Mouse (Mus musculus): ENCODE measurements around the gene Shank2. TPM values are rescaled to one million over a fixed set of nuclear protein-coding genes. Genes with fewer than 3 reads are reported as not detected.

Shank2 gene
- polyA plus RNA-seq, 1 experiment from 2014 or later = 0.92 TPM

DNA sequence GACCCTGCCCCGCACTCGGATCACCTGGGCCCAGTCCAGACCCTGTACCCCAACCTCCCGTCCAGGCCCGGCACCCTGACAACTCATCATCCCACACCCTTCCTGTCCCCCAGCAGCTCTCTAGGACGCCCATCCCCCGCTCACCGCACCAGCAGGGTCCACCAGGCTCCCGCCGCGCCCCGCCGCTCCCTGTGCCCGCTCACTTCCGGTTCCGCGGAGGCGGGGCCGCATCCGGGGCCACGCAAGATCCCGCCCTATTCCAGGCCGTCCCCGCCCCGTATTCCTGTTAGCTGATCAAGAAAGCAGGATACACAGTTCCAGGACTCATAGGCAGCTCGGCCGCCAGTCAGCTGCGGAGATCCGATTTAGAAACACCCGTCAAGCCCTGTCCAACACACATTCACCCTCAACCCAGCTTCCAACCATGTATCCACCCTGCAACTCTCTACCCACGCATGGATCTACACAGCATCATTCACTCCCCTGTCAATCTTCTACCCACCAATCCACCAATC is 468.9 kb downstream of the Shank2 start, which contains the start of gene Cttn:
Gene Cttn, minus strand, starts transcription at position 465 of the 515 bp plus-strand sequence.
- H3K9me3 ChIP-seq (ENCODE audit: low read length) = no peaks in the 10 kb centered on the region
- H3K4me1 ChIP-seq (ENCODE audit: insufficient read depth) = peaks cover 15% of the 10 kb centered on the region
- H3K9ac ChIP-seq (replicated peaks) = peak within 1 kb of the TSS; percentile 80
- H3K27me3 ChIP-seq (ENCODE audit: insufficient read depth, low read length) = no peaks in the 10 kb centered on the region
- peak within 1 kb of the TSS; percentile 78 for H3K27ac ChIP-seq (ENCODE audit: low read depth)
- DNase-seq = peak; percentile 90
- WGBS (ENCODE audit: insufficient replicate concordance) = 4% methylated on average over 30 of the region's 30 CpGs
- peak within 1 kb of the TSS; percentile 75 for H3K4me2 ChIP-seq (ENCODE audit: low read depth, low read length)
- peak; percentile 94 for ATAC-seq
- TF ChIP-seq EP300 (IDR thresholded peaks at IDR 0.05; ENCODE audit: low read depth) = no peak
- H3K4me3 ChIP-seq (ENCODE audit: low read depth, low read length) = peak within 1 kb of the TSS; percentile 80
- H3K36me3 ChIP-seq (replicated peaks; ENCODE audit: insufficient read depth, low read length) = peaks cover 1% of the 10 kb centered on the region; the same call in 1 of the 2 replicates

DNA sequence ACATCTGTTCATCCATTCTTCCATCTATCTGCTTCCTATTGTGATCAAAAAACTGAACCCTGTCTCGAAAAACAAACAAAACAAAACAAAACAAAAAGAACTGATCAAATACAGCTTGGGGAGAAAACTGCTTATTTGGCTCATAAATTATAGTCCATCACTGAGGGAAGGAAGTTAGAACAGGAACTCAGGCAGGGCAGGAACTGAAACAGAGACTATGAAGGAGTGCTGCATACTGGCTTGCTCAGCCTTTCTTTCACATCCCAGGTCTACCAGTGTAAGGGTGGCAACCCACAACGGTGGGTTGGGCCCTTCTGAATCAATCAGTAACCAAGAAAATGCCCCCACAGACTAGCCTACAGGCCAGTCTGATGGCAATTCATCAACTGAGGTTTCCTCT is 469.4 kb downstream of the Shank2 start:
- H3K36me3 ChIP-seq (replicated peaks; ENCODE audit: insufficient read depth, low read length) = peaks cover 4% of the 10 kb centered on the region; the same call in 1 of the 2 replicates
- TF ChIP-seq EP300 (IDR thresholded peaks at IDR 0.05; ENCODE audit: low read depth) = no peak
- TF ChIP-seq CTCF (IDR thresholded peaks at IDR 0.05; ENCODE audit: low read depth) = no peak
- H3K27me3 ChIP-seq (ENCODE audit: insufficient read depth, low read length) = no peaks in the 10 kb centered on the region
- H3K4me1 ChIP-seq (ENCODE audit: insufficient read depth) = peaks cover 15% of the 10 kb centered on the region
- peak overlapping the region; percentile 80 for H3K9ac ChIP-seq (replicated peaks)
- DNase-seq (no peak), ATAC-seq (no peak)
- H3K27ac ChIP-seq (ENCODE audit: low read depth) = peak overlapping the region; percentile 78
- H3K4me3 ChIP-seq (ENCODE audit: low read depth, low read length) = peak overlapping the region; percentile 80
- no peaks in the 10 kb centered on the region for H3K9me3 ChIP-seq (ENCODE audit: low read length)
- 54% methylated on average over 2 of the region's 2 CpGs for WGBS (ENCODE audit: insufficient replicate concordance)
- peak overlapping the region; percentile 75 for H3K4me2 ChIP-seq (ENCODE audit: low read depth, low read length)

DNA sequence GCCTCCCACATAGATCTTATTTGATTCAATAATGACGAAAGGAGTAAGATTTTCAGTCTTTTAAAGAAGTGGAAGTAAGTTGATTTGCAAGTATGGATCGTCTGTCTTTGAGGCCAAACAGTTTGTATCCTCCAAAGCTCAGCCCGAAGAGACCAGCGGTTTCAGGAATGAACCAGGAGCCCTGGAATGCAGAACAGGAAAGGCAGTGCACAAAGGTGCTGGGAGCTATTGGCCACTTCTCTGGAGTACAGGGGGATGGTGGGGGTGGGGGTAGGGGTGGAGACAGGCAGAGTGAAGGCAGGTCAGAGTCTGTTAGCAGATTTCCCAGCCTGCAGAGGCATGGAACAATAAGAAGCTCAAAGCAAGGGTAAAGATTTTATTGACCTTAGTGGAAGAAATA is 471.8 kb downstream of the Shank2 start:
- no peak overlapping the region for H3K4me3 ChIP-seq (ENCODE audit: low read depth, low read length)
- no peaks in the 10 kb centered on the region for H3K27me3 ChIP-seq (ENCODE audit: insufficient read depth, low read length)
- H3K9ac ChIP-seq (replicated peaks) = no peak overlapping the region
- peaks cover 15% of the 10 kb centered on the region for H3K4me1 ChIP-seq (ENCODE audit: insufficient read depth)
- H3K9me3 ChIP-seq (ENCODE audit: low read length) = no peaks in the 10 kb centered on the region
- no peak overlapping the region for H3K4me2 ChIP-seq (ENCODE audit: low read depth, low read length)
- 61% methylated on average over 4 of the region's 4 CpGs for WGBS (ENCODE audit: insufficient replicate concordance)
- peaks cover 12% of the 10 kb centered on the region; the same call in 1 of the 2 replicates for H3K36me3 ChIP-seq (replicated peaks; ENCODE audit: insufficient read depth, low read length)
- TF ChIP-seq EP300 (IDR thresholded peaks at IDR 0.05; ENCODE audit: low read depth) = no peak
- no peak for TF ChIP-seq CTCF (IDR thresholded peaks at IDR 0.05; ENCODE audit: low read depth)
- no peak overlapping the region for H3K27ac ChIP-seq (ENCODE audit: low read depth)
- no peak for ATAC-seq
- DNase-seq = no peak

Small RNA genes within 50 kb of the gene (microRNA-seq; reads per million reads assigned to microRNA genes)
- 105 reads per million, percentile 44 among the genes with 10 or more reads in this experiment for gene Mir3105

Other genes starting within 250 kb of the Shank2 start
- gene Osbpl5, start 244.9 kb upstream of the Shank2 start, polyA plus RNA-seq (2015; fragmentation: Nextera tagmentation; extraction: Ambion mirVana) = 1.4 and 1.6 TPM in 2 replicates
- gene Mrgprg, start 234.9 kb upstream of the Shank2 start, polyA plus RNA-seq (2015; fragmentation: Nextera tagmentation; extraction: Ambion mirVana) = not detected in 2 replicates
- gene Mrgpre, start 217.4 kb upstream of the Shank2 start, polyA plus RNA-seq (2015; fragmentation: Nextera tagmentation; extraction: Ambion mirVana) = 0.08 and 0.15 TPM in 2 replicates
- gene Nadsyn1, start 179.1 kb upstream of the Shank2 start, polyA plus RNA-seq (2015; fragmentation: Nextera tagmentation; extraction: Ambion mirVana) = 9.2 and 11.1 TPM in 2 replicates
- gene Dhcr7, start 178.8 kb upstream of the Shank2 start, polyA plus RNA-seq (2015; fragmentation: Nextera tagmentation; extraction: Ambion mirVana) = 11.4 and 12.1 TPM in 2 replicates
- gene Gm498, start 135.1 kb upstream of the Shank2 start, polyA plus RNA-seq (2015; fragmentation: Nextera tagmentation; extraction: Ambion mirVana) = not detected in 2 replicates

All from liver, postnatal 0 days (tissue).